Mouse (Mus musculus) neural tube, embryonic 11.5 days (tissue): Measurements from ENCODE around the gene Magi3. TPM values are rescaled to one million over a fixed set of nuclear protein-coding genes. Genes with fewer than 3 reads are reported as not detected.

ENCODE experiments used
- ATAC-seq: fragments of 200-750 bp; cut with Nextera tagmentation; 2 replicates; pipeline ENCODE4 v1.8.0; 2017; ENCODE audit warnings: moderate number of reproducible peaks, mild to moderate bottlenecking, moderate TSS enrichment, moderate library complexity; ENCODE audit not compliant: insufficient read depth, low FRiP score, low TSS enrichment
- DNase-seq: peaks from one replicate; pipeline ENCODE4 v3.0.0-alpha.2; 2015; ENCODE audit warnings: low spot score
- H3K27ac ChIP-seq: fragments of 300-500 bp; sonication (generic); 2 replicates; pipeline ENCODE4 v1.5.1; 2014; ENCODE audit warnings: low read depth, mild to moderate bottlenecking, low read length
- H3K27me3 ChIP-seq: fragments of 300-500 bp; sonication (generic); 2 replicates; pipeline ENCODE4 v1.6.1; 2014; ENCODE audit warnings: mild to moderate bottlenecking, low read length, mixed read lengths; ENCODE audit not compliant: control insufficient read depth, insufficient read depth
- H3K36me3 ChIP-seq: fragments of 300-500 bp; sonication (generic); 2 replicates; pipeline ENCODE4 v1.6.1; 2014; ENCODE audit warnings: mild to moderate bottlenecking, low read length, moderate library complexity, mixed read lengths; ENCODE audit not compliant: control insufficient read depth, insufficient read depth
- H3K4me1 ChIP-seq: fragments of 300-500 bp; sonication (generic); 2 replicates; pipeline ENCODE4 v1.6.1; 2014; ENCODE audit warnings: low read length, mixed read lengths; ENCODE audit not compliant: control insufficient read depth, insufficient read depth
- H3K4me2 ChIP-seq: fragments of 300-500 bp; sonication (generic); 2 replicates; pipeline ENCODE4 v1.6.1; 2014; ENCODE audit warnings: low read depth, mild to moderate bottlenecking, moderate library complexity
- H3K4me3 ChIP-seq: fragments of 300-500 bp; sonication (generic); 2 replicates; pipeline ENCODE4 v1.5.1; 2014; ENCODE audit warnings: low read depth, low read length
- H3K9ac ChIP-seq: fragments of 300-500 bp; sonication (generic); 2 replicates; pipeline ENCODE4 v1.6.1; 2014; ENCODE audit warnings: mild to moderate bottlenecking, low read length
- H3K9me3 ChIP-seq: fragments of 300-500 bp; sonication (generic); 2 replicates; pipeline ENCODE4 v1.6.1; 2016; ENCODE audit warnings: low read length; ENCODE audit not compliant: control insufficient read depth
- WGBS: fragments of 180-500 bp; shearing (Covaris S2); extraction: QIAGEN DNeasy Blood & Tissue Kit; methylation state at CpG from one replicate; pipeline ENCODE4 v1.1.7; 2014; 5-methylcytosine and 5-hydroxymethylcytosine counted together
- polyA plus RNA-seq: library from polyadenylated mRNA; unstranded; fragments of >200 nt; fragmentation: Nextera tagmentation; extraction: Ambion mirVana; gene quantifications from 2 replicates; pipeline ENCODE4 v1.2.1, GENCODE M21; 2014

The Magi3 gene
- polyA plus RNA-seq, 1 experiment from 2014 or later: 5.5 TPM

DNA sequence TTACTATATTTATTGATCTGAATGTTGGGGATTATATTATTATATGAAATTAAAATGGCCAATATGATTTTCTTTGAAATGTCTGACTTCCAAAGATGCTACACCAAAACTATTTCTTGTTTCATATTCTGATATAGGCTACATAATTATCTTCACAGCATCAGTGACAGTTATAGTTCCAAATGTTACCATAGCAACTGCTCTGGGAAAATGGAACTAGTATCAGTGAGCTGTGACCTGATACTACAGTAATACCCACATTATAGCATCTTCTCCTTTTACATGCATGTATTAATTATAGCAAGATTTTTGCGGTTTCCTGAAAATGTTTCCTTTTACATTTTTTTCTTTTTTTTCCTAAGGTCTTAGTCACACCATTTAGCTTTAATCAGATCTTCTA, 187.4 kb downstream of the Magi3 start:
- WGBS: 86% methylated on average over 1 of the region's 1 CpGs
- ATAC-seq: no peak
- Histone ChIP-seq H3K4me2 (no peak overlapping the region), H3K27ac (no peak overlapping the region), H3K4me3 (no peak overlapping the region), H3K27me3 (no peaks in the 10 kb centered on the region), H3K36me3 (no peaks in the 10 kb centered on the region), H3K4me1 (no peaks in the 10 kb centered on the region), H3K9me3 (no peaks in the 10 kb centered on the region), H3K9ac (no peak overlapping the region)
- no peak for DNase-seq

DNA sequence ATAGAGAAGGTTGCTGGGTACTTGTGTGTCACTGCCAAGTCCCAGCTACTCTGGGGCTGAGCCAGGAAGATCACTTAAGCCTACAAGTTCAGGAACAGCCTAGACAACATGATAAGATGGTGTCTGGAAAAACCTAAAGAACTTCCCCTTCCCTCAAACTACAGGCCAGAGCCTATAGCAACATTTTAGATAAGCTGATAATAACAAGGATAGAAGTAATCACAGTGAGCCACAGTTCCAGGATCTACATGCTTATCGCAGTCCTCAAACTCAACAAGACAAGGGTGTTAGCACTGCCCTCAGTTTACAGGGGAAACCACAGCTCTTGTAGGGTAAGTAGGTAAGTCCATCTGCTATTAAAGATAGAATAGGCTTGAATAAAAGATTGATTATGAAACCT, 188.1 kb downstream of the Magi3 start:
- no peaks in the 10 kb centered on the region for H3K4me1 ChIP-seq
- ATAC-seq (no peak), DNase-seq (no peak)
- H3K27ac ChIP-seq: no peak overlapping the region
- no peak overlapping the region for H3K4me3 ChIP-seq
- WGBS: 98% methylated on average over 1 of the region's 1 CpGs
- H3K27me3 ChIP-seq: no peaks in the 10 kb centered on the region
- no peaks in the 10 kb centered on the region for H3K9me3 ChIP-seq
- H3K9ac ChIP-seq: no peak overlapping the region
- no peak overlapping the region for H3K4me2 ChIP-seq
- no peaks in the 10 kb centered on the region for H3K36me3 ChIP-seq

DNA sequence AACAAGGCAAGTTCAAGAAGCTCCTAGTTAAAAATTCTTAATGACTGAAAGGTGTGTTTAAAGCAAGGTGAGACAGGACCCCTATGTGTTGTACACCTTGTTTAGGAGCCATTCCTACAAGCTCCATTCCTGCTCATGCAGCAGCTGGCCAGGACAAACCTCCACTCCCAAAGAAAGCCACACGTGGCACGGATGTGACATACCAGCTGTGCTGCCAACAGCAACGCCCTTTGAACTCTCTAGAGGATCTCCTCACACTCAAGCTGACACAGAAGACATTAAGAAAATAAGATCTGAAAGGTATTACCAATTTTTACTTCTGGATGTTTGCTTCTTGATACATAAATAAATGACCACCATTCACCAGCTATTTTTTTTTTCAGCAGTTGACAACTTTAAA, 193.2 kb downstream of the Magi3 start:
- WGBS: 54% methylated on average over 3 of the region's 3 CpGs
- Histone ChIP-seq H3K4me3 (no peak overlapping the region), H3K27ac (no peak overlapping the region), H3K9ac (no peak overlapping the region), H3K9me3 (no peaks in the 10 kb centered on the region), H3K36me3 (no peaks in the 10 kb centered on the region), H3K4me2 (no peak overlapping the region), H3K4me1 (no peaks in the 10 kb centered on the region), H3K27me3 (no peaks in the 10 kb centered on the region)
- no peak for ATAC-seq
- no peak for DNase-seq

DNA sequence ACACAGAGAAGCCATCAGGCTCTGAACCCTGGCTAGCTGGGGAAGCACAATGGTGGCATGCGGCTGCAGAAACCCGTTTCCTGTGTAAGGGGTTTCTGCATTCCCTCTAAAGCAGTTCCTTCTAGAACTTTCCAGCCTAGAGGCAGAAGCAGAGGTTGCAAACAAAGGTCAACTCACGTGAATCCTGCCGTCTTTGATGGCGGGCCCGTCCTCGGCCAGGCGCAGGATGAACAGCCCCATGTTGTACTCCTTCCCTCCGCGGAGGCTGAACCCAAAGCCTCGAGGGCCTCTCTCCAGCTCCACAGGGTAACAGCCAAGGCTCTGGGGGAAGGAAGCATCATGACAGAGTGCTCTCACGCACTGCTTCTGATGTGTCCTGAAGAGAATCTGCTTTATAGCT, 200.1 kb downstream of the Magi3 start:
- ATAC-seq (no peak), DNase-seq (no peak)
- Histone ChIP-seq H3K4me2 (no peak overlapping the region), H3K4me1 (no peaks in the 10 kb centered on the region), H3K9me3 (no peaks in the 10 kb centered on the region), H3K27ac (no peak overlapping the region), H3K36me3 (no peaks in the 10 kb centered on the region; the same call in none of the 2 replicates), H3K9ac (no peak overlapping the region), H3K4me3 (no peak overlapping the region), H3K27me3 (no peaks in the 10 kb centered on the region)
- WGBS: 88% methylated on average over 12 of the region's 12 CpGs

DNA sequence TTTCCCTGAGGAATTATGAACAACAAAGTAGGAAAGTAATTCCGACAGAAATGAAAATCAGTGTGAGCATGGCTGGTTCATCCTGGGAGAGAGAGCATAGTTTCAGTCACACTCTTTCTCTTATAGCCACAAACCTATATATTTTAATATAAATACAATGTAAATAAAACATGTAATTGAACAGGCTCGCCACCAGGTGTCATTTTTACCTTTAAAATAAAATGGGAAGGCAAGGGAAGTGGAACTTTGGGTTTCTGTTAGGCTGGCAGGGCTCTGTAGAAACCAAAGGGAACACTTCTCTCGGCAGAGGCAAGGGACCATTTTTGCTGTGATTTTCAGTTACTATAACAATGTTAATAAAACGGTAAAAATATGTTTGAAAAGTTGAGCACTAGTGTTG, 200.7 kb downstream of the Magi3 start:
- no peak overlapping the region for H3K9ac ChIP-seq
- no peaks in the 10 kb centered on the region for H3K4me1 ChIP-seq
- no peak overlapping the region for H3K4me2 ChIP-seq
- no peaks in the 10 kb centered on the region for H3K27me3 ChIP-seq
- no peak overlapping the region for H3K27ac ChIP-seq
- no peaks in the 10 kb centered on the region for H3K9me3 ChIP-seq
- H3K4me3 ChIP-seq: no peak overlapping the region
- 80% methylated on average over 4 of the region's 4 CpGs for whole genome bisulfite sequencing
- peaks cover 2% of the 10 kb centered on the region for H3K36me3 ChIP-seq
- DNase-seq (no peak), ATAC-seq (no peak)

DNA sequence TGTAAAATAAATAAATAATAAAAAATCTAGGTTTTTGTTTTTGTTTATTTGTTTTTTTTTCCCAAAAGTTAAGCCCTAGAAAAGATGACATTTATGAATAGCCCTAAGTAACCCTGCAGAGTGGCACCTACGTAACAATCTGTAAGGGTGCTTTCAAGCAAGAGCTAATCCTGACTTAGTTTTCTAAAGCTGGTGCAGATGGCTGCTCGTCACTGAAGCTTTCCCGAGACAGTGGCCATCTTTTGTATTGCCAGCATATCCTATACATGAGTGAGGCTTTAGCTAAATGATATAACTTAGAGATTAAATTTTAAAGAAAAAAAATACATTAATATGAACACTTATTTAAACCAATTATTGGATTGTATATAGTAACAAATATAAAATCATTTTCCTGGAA, 202.2 kb downstream of the Magi3 start:
- no peak overlapping the region for H3K27ac ChIP-seq
- H3K4me1 ChIP-seq: no peaks in the 10 kb centered on the region
- no peak overlapping the region for H3K9ac ChIP-seq
- ATAC-seq (no peak), DNase-seq (no peak)
- 80% methylated on average over 3 of the region's 3 CpGs for WGBS
- H3K9me3 ChIP-seq: no peaks in the 10 kb centered on the region
- H3K36me3 ChIP-seq: peaks cover 2% of the 10 kb centered on the region
- H3K4me2 ChIP-seq: no peak overlapping the region
- no peaks in the 10 kb centered on the region for H3K27me3 ChIP-seq
- H3K4me3 ChIP-seq: no peak overlapping the region

DNA sequence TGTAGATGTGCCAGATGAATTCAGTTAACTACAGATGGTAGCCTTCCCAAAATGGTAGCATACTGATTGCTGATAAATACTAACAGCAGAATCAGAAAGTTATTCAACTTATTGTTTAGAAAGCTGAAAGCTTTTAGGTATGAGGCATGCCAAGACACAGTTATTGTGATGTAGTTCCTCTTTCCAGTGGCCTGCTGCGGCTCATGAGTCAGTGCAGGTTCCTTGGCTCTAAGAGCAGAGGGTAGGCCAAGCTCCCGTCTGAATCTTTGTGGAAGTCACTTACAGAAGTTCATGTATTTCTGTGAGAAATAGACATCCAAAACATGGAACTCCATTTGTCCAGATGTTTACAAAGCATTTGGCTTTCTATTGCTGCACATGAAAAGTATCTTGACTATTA, 208.2 kb downstream of the Magi3 start:
- DNase-seq (no peak), ATAC-seq (no peak)
- no peak overlapping the region for H3K4me3 ChIP-seq

DNA sequence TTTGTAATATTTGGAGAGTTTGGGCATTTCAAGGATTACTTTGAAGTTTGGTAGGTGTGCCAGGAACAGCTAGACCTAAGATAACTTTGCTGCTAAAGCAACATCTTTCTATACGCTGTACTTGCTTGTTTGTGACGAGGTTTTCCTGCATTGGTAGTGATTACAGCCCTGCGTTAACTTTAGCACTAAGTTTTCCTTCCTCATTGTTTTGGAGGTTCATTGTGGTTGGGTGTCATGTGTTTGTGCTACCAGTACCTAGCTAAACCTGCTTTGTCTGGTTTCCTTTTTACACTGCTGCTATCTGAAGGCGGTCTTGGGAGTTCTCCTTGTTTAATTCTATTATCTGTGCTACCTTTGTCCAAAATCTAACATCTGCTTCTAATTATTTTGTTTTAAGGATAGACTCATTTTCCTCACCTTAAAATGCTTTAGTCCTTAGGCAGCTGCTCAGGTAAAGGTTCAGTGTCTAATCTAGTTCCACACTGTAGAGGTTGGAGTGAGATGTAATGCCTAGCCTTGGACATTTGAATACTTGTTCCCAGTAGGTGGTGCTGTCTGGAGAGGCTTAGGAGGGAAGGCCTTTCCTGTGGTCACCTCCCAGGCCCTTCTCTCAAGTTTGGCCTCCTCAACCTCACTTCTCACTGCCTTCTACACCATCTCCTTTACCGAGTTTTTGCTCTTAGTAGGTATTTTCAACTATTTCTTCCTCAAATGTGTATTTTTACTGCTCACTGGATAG, 210.1 kb downstream of the Magi3 start:
- ATAC-seq: no peak
- WGBS: 89% methylated on average over 5 of the region's 5 CpGs
- H3K4me1 ChIP-seq: no peaks in the 10 kb centered on the region
- H3K9me3 ChIP-seq: no peaks in the 10 kb centered on the region
- H3K4me3 ChIP-seq: no peak overlapping the region
- peaks cover 5% of the 10 kb centered on the region for H3K36me3 ChIP-seq
- no peak overlapping the region for H3K9ac ChIP-seq
- H3K4me2 ChIP-seq: no peak overlapping the region
- H3K27me3 ChIP-seq: no peaks in the 10 kb centered on the region
- no peak overlapping the region for H3K27ac ChIP-seq
- no peak for DNase-seq

More for the DNA sequence above, 208.2 kb downstream of the Magi3 start:
- H3K27me3 ChIP-seq: no peaks in the 10 kb centered on the region
- H3K36me3 ChIP-seq: peaks cover 2% of the 10 kb centered on the region
- H3K4me1 ChIP-seq: no peaks in the 10 kb centered on the region
- no peak overlapping the region for H3K4me2 ChIP-seq
- H3K9me3 ChIP-seq: no peaks in the 10 kb centered on the region
- H3K9ac ChIP-seq: no peak overlapping the region
- 93% methylated on average over 2 of the region's 2 CpGs for WGBS
- no peak overlapping the region for H3K27ac ChIP-seq

DNA sequence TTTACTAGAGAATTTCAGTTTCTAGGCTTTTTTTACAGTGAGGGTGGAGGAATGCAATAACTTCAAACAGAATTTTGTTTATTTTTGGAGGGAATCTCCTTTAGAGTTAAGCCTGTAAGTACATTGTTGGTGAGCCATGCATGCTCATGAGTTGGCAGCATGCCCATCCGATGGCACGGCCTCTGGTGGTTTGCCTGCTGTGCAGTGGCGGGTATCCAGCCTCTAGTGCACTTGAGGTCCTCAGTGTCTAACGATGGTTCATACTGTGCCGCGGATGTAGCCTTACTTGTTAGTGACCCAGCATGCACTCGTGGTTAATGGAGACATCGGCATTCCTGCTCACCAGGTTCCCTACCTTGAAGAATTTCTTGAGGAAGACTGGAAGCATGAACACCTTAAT, 212.7 kb downstream of the Magi3 start:
- 87% methylated on average over 8 of the region's 8 CpGs for WGBS
- H3K4me3 ChIP-seq: no peak overlapping the region
- no peak overlapping the region for H3K9ac ChIP-seq
- no peaks in the 10 kb centered on the region for H3K27me3 ChIP-seq
- peaks cover 5% of the 10 kb centered on the region; the same call in 1 of the 2 replicates for H3K36me3 ChIP-seq
- ATAC-seq (no peak), DNase-seq (no peak)
- H3K4me1 ChIP-seq: no peaks in the 10 kb centered on the region
- no peaks in the 10 kb centered on the region for H3K9me3 ChIP-seq
- no peak overlapping the region for H3K4me2 ChIP-seq
- H3K27ac ChIP-seq: no peak overlapping the region
